Mouse (Mus musculus) G1E (cell line): ENCODE measurements around the gene Fubp1. TPM values are rescaled to one million over a fixed set of nuclear protein-coding genes. Genes with fewer than 3 reads are reported as not detected.

Source experiments
- ATAC-seq: 2 replicates; pipeline ENCODE4 v1.8.0; 2016; ENCODE audit warnings: mild to moderate bottlenecking; ENCODE audit not compliant: insufficient number of reproducible peaks, poor library complexity, low FRiP score, severe bottlenecking; ENCODE audit errors: extremely low read depth
- DNase-seq: peaks from one replicate; pipeline ENCODE4 v3.0.0; 2012; ENCODE audit warnings: low spot score
- H3K27me3 ChIP-seq: 2 replicates; pipeline ENCODE4 v1.6.1; 2012; ENCODE audit warnings: mild to moderate bottlenecking, low read length, inconsistent platforms; ENCODE audit not compliant: insufficient read depth
- H3K36me3 ChIP-seq: replicated peaks from 2 replicates; pipeline ENCODE3; 2012; ENCODE audit warnings: mild to moderate bottlenecking, inconsistent platforms
- H3K4me1 ChIP-seq: 2 replicates; pipeline ENCODE4 v1.6.1; 2012; ENCODE audit warnings: low read depth, low read length, inconsistent platforms, mixed read lengths; ENCODE audit not compliant: insufficient read depth
- H3K4me3 ChIP-seq: 2 replicates; pipeline ENCODE4 v1.5.1; 2012; ENCODE audit warnings: low read depth, mild to moderate bottlenecking, inconsistent platforms, low read length, moderate library complexity, mixed read lengths
- H3K9me3 ChIP-seq: replicated peaks from 2 replicates; pipeline ENCODE4 v1.6.1; 2012; ENCODE audit warnings: inconsistent platforms
- CTCF ChIP-seq: IDR thresholded peaks from 2 replicates; pipeline ENCODE4 v1.5.1; 2012; ENCODE audit warnings: low read depth, low read length, inconsistent platforms, mixed read lengths
- GATA1 ChIP-seq: IDR thresholded peaks from 2 replicates; pipeline ENCODE4 v1.6.1; 2012; ENCODE audit warnings: borderline replicate concordance, low read length, inconsistent platforms, mixed read lengths
- GATA2 ChIP-seq: IDR thresholded peaks from 2 replicates; pipeline ENCODE4 v1.6.1; 2012; ENCODE audit warnings: low read depth, low read length, inconsistent platforms, borderline replicate concordance
- POLR2AphosphoS5 ChIP-seq: IDR thresholded peaks from 2 replicates; pipeline ENCODE4 v1.6.1; 2012; ENCODE audit warnings: low read depth, low read length, inconsistent platforms; ENCODE audit not compliant: insufficient replicate concordance
- TAL1 ChIP-seq: conservative IDR thresholded peaks from 2 replicates; pipeline ENCODE4 v1.6.1; 2012; ENCODE audit warnings: low read depth, low read length, inconsistent platforms, mixed read lengths
- polyA plus RNA-seq: library from polyadenylated mRNA; stranded (reverse); fragments of >175 nt; gene quantifications from 2 replicates; pipeline ENCODE4 v1.2.3, GENCODE M21; 2012
- total RNA-seq, 2 experiments: library from RNA; stranded (forward) in 1 of 2; stranded (reverse) in 1 of 2; fragments of 200-1000 nt in 1 of 2; fragments of >200 nt in 1 of 2; fragmentation: Nextera tagmentation in 1 of 2; gene quantifications; 2 replicates each; pipeline ENCODE4 v1.2.3; 2014 to 2017

Gene Fubp1
- total and polyA plus RNA-seq, 3 experiments = 310 to 577 (median 313) TPM

- ATAC-seq (no peak), DNase-seq (no peak)
- no peak overlapping the region for H3K4me3 ChIP-seq
- peaks cover 10% of the 10 kb centered on the region for H3K36me3 ChIP-seq
- no peak for TF ChIP-seq GATA1
- no peak for TF ChIP-seq TAL1
- no peak for TF ChIP-seq CTCF
- no peak for TF ChIP-seq GATA2
- TF ChIP-seq POLR2AphosphoS5 = no peak
- no peaks in the 10 kb centered on the region for H3K9me3 ChIP-seq
- H3K27me3 ChIP-seq = 0 out of 2 replicates have a peak, but pooled peaks cover 3% of the 10 kb centered on the region
- no peaks in the 10 kb centered on the region; the same call in 1 of the 2 replicates for H3K4me1 ChIP-seq
These were observed 31.4 kb upstream of the Fubp1 start for GRCm38 (mm10) chr3:152178816-152179215.

GRCm38 (mm10) chr3:152179285-152179684, 30.9 kb upstream of the Fubp1 start:
- H3K36me3 ChIP-seq = peaks cover 10% of the 10 kb centered on the region
- DNase-seq (no peak), ATAC-seq (no peak)
- H3K4me3 ChIP-seq = no peak overlapping the region
- TF ChIP-seq POLR2AphosphoS5 (no peak), GATA2 (no peak)
- H3K4me1 ChIP-seq = no peaks in the 10 kb centered on the region; the same call in 1 of the 2 replicates
- no peaks in the 10 kb centered on the region for H3K27me3 ChIP-seq
- no peaks in the 10 kb centered on the region for H3K9me3 ChIP-seq

GRCm38 (mm10) chr3:152180624-152181023, 29.6 kb upstream of the Fubp1 start:
- Histone ChIP-seq H3K36me3 (peaks cover 18% of the 10 kb centered on the region), H3K27me3 (no peaks in the 10 kb centered on the region), H3K4me1 (no peaks in the 10 kb centered on the region; the same call in 1 of the 2 replicates), H3K9me3 (no peaks in the 10 kb centered on the region), H3K4me3 (no peak overlapping the region)
- ATAC-seq = no peak
- DNase-seq = no peak
- TF ChIP-seq GATA1 (no peak), TAL1 (no peak), CTCF (no peak), GATA2 (no peak), POLR2AphosphoS5 (no peak)

- Histone ChIP-seq H3K4me1 (no peaks in the 10 kb centered on the region), H3K36me3 (peaks cover 27% of the 10 kb centered on the region), H3K4me3 (no peak overlapping the region), H3K27me3 (no peaks in the 10 kb centered on the region), H3K9me3 (no peaks in the 10 kb centered on the region)
- TF ChIP-seq GATA1 (no peak), CTCF (no peak), GATA2 (no peak), POLR2AphosphoS5 (no peak), TAL1 (no peak)
- ATAC-seq (no peak), DNase-seq (no peak)
These were observed 26.7 kb upstream of the Fubp1 start for GRCm38 (mm10) chr3:152183522-152183921.

GRCm38 (mm10) chr3:152186106-152186505, 24.1 kb upstream of the Fubp1 start:
- Histone ChIP-seq H3K36me3 (peaks cover 28% of the 10 kb centered on the region), H3K4me3 (no peak overlapping the region), H3K9me3 (no peaks in the 10 kb centered on the region), H3K27me3 (no peaks in the 10 kb centered on the region), H3K4me1 (peaks cover 4% of the 10 kb centered on the region)
- no peak for ATAC-seq
- TF ChIP-seq TAL1 (no peak), CTCF (no peak), GATA2 (no peak), GATA1 (no peak), POLR2AphosphoS5 (no peak)
- DNase-seq = no peak

- Histone ChIP-seq H3K27me3 (no peaks in the 10 kb centered on the region), H3K4me1 (peaks cover 5% of the 10 kb centered on the region), H3K4me3 (no peak overlapping the region), H3K36me3 (peaks cover 19% of the 10 kb centered on the region), H3K9me3 (no peaks in the 10 kb centered on the region)
- no peak for DNase-seq
- TF ChIP-seq GATA2 = no peak
- TF ChIP-seq POLR2AphosphoS5 = no peak
- TF ChIP-seq TAL1 = no peak
- TF ChIP-seq GATA1 = no peak
- TF ChIP-seq CTCF = no peak
- no peak for ATAC-seq
These were observed 20.9 kb upstream of the Fubp1 start for GRCm38 (mm10) chr3:152189306-152189705.
